Mouse (Mus musculus): ENCODE results near the gene Arl10.

Arl10 gene

GRCm38 (mm10) chr13:54616307-54616706 is 41.5 kb downstream of the Arl10 start:
- DNase-seq (ENCODE audit: low read depth, low spot score) = no peak

DNA sequence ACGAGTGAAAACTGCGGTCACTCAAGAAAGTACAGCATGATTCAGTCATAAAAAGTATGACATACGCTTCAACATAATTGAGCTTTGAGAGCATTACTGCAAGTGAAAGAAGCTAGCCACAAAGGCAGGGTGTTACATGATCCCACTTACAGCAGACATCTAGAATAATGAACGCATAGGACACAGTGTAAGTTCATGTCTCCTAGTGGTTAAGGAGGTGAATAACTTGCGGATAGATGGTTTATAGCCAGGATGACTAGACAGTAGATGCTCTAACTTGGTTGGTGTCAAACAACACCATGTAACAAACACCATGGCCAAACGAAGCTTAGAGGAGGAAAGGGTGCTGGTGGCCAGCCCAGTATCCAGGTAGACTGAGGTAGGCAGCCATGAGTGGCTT is 42.2 kb downstream of the Arl10 start:
- no peak for DNase-seq (ENCODE audit: low read depth, low spot score)

DNA sequence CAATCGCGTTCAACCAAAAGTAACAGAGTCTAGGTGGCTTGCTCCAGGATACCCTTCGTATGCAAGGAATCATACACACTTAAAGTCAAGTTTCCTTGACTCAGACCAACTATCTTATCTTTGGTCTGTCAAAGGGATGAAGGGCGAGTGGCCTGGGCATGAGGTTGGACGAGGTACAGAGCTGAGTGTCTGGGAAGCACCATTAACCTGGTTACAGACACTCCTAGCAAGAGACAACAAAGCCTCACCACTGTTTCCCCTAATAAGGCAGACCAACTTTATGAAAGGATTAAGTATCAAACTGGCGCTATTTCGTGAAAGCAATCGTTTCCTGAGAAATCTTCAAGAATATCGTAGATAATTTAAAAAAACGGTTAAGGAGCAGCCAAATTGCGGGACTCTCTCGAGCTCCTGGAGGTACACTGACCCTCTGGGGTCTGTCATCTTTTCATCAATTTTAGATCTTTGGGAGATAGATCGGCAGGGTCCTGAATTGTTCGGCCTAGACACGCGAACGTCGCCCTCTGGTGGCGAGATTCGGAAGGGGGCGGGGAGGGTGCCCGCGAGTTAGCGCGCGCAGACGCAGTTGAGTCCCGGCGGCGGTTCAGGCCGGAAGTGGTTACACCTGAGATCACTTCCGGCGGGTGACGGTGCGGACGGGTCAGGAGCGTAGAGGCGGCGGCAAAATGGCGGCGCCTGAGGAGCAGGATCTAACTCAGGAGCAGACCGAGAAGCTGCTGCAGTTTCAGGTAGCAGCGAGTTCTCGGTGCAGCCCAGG is 46.5 kb downstream of the Arl10 start, which contains the start of gene Faf2:
TSS of gene Faf2 (plus strand) at position 630 of the 778 bp plus-strand sequence.
- peak; percentile 97 for DNase-seq (ENCODE audit: low read depth, low spot score)

DNA sequence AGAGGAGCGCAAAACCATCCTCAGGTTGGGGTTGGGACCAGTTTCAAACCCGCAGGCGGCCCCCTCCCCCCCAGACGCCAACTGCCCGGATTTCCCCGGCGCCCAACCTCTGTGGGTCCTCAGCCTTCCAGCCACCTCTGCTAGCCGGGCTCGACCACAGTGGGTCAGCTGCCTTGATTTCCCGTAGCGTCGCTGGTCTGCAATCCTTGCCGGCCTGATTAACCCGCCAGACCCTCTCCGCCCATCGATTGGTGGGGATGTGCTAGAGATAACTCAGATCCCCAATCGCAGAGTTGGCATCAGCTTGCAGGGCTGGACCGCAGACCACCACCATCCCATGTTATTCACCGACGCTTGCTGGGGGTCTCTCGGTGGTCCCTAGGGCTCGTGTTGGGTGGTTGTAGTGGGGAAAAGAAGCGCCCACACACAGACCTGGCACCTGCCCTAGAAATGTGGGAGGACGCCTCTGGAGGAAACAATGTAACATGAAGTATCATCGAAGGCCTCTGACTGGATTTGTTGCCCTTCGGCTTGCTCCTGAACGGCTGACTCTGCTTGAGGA is 47.2 kb downstream of the Arl10 start:
- peak; percentile 39 for DNase-seq (ENCODE audit: low read depth, low spot score)

DNA sequence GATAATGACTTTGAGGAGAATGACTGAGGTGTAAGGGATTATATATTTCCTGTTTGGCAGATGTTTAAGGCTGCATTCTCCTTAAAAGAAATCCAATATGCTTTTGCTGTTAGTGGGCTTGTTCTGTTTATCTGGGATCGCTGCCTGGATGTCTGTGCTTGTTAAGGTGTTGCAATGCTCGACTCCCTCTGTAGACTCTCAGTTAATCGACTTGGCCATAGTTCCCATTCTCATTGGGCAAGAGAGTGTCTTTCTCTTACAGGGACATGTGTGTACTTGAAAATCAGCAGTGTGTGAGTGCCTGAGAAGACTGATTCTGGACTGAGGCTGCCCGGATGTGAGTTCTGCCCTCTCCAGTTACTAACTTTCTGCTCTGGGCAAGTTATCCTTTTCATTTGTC is 54.3 kb downstream of the Arl10 start:
- no peak for DNase-seq (ENCODE audit: low read depth, low spot score)
